Mouse (Mus musculus) ES-E14 (cell line): Measurements from ENCODE around the gene Ern2.

Experiments
- HCFC1 ChIP-seq: IDR thresholded peaks from 2 replicates; pipeline ENCODE4 v1.6.1; 2012; ENCODE audit warnings: low read length, inconsistent platforms, borderline replicate concordance; ENCODE audit not compliant: insufficient read depth
- MAFK ChIP-seq: IDR thresholded peaks from 2 replicates; pipeline ENCODE4 v1.6.1; 2014; ENCODE audit warnings: mild to moderate bottlenecking, low read depth, low read length, inconsistent platforms; ENCODE audit not compliant: insufficient read depth
- ZC3H11A ChIP-seq: IDR thresholded peaks from 2 replicates; pipeline ENCODE4 v1.6.1; 2012; ENCODE audit warnings: low read depth, mild to moderate bottlenecking, inconsistent platforms, low read length, borderline replicate concordance
- ZNF384 ChIP-seq: IDR thresholded peaks from 2 replicates; pipeline ENCODE4 v1.6.1; 2012; ENCODE audit warnings: low read depth, low read length, inconsistent platforms

- TF ChIP-seq HCFC1 (no peak), ZNF384 (no peak), MAFK (no peak), ZC3H11A (no peak)
These were observed 27.5 kb downstream of the Ern2 start for GRCm38 (mm10) chr7:122158488-122158887.
